Mouse (Mus musculus): Measurements from ENCODE around the gene Mettl7b. TPM values are rescaled to one million over a fixed set of nuclear protein-coding genes. Genes with fewer than 3 reads are reported as not detected.

The Mettl7b gene
- polyA plus RNA-seq, 1 experiment from 2014 or later, result not detected

- Histone ChIP-seq H3K27ac (no peak overlapping the region), H3K4me2 (no peak overlapping the region), H3K36me3 (no peaks in the 10 kb centered on the region), H3K4me1 (no peaks in the 10 kb centered on the region), H3K9ac (no peak overlapping the region), H3K27me3 (no peaks in the 10 kb centered on the region), H3K9me3 (no peaks in the 10 kb centered on the region), H3K4me3 (no peak overlapping the region)
- WGBS, result 66% methylated on average over 3 of the region's 3 CpGs
- no peak for ATAC-seq (ENCODE audit: insufficient number of reproducible peaks, insufficient read depth, low FRiP score, low TSS enrichment, low read depth)
Measured at GRCm38 (mm10) chr10:128976395-128976794, 15.6 kb upstream of the Mettl7b start.

- no peak for ATAC-seq (ENCODE audit: insufficient number of reproducible peaks, insufficient read depth, low FRiP score, low TSS enrichment, low read depth)
- Histone ChIP-seq H3K4me1 (no peaks in the 10 kb centered on the region), H3K4me3 (no peak overlapping the region), H3K9ac (no peak overlapping the region), H3K27ac (no peak overlapping the region), H3K9me3 (no peaks in the 10 kb centered on the region), H3K4me2 (no peak overlapping the region), H3K27me3 (0 out of 2 replicates have a peak, but pooled peaks cover 8% of the 10 kb centered on the region), H3K36me3 (no peaks in the 10 kb centered on the region)
- 74% methylated on average over 4 of the region's 4 CpGs for WGBS
Measured at GRCm38 (mm10) chr10:128972841-128973240, 12.1 kb upstream of the Mettl7b start.

GRCm38 (mm10) chr10:128970740-128971250 is 10.0 kb upstream of the Mettl7b start:
- Histone ChIP-seq H3K36me3 (no peaks in the 10 kb centered on the region), H3K27ac (no peak overlapping the region), H3K9ac (no peak overlapping the region), H3K9me3 (no peaks in the 10 kb centered on the region), H3K4me1 (no peaks in the 10 kb centered on the region), H3K4me2 (no peak overlapping the region), H3K4me3 (no peak overlapping the region), H3K27me3 (0 out of 2 replicates have a peak, but pooled peaks cover 8% of the 10 kb centered on the region)
- 38% methylated on average over 1 of the region's 1 CpGs for WGBS
- no peak for ATAC-seq (ENCODE audit: insufficient number of reproducible peaks, insufficient read depth, low FRiP score, low TSS enrichment, low read depth)

- Histone ChIP-seq H3K27me3 (0 out of 2 replicates have a peak, but pooled peaks cover 8% of the 10 kb centered on the region), H3K4me1 (no peaks in the 10 kb centered on the region), H3K27ac (no peak overlapping the region), H3K4me2 (no peak overlapping the region), H3K9ac (no peak overlapping the region), H3K4me3 (no peak overlapping the region), H3K9me3 (no peaks in the 10 kb centered on the region), H3K36me3 (no peaks in the 10 kb centered on the region)
- WGBS, result 33% methylated on average over 1 of the region's 1 CpGs
- ATAC-seq (ENCODE audit: insufficient number of reproducible peaks, insufficient read depth, low FRiP score, low TSS enrichment, low read depth), result no peak
Measured at GRCm38 (mm10) chr10:128968341-128968749, 7.6 kb upstream of the Mettl7b start.

GRCm38 (mm10) chr10:128965871-128966270 is 5.1 kb upstream of the Mettl7b start:
- Histone ChIP-seq H3K4me3 (no peak overlapping the region), H3K36me3 (no peaks in the 10 kb centered on the region), H3K9ac (no peak overlapping the region), H3K9me3 (no peaks in the 10 kb centered on the region), H3K27me3 (0 out of 2 replicates have a peak, but pooled peaks cover 8% of the 10 kb centered on the region), H3K4me1 (no peaks in the 10 kb centered on the region), H3K4me2 (no peak overlapping the region), H3K27ac (no peak overlapping the region)
- WGBS, result 60% methylated on average over 6 of the region's 6 CpGs
- no peak for ATAC-seq (ENCODE audit: insufficient number of reproducible peaks, insufficient read depth, low FRiP score, low TSS enrichment, low read depth)

GRCm38 (mm10) chr10:128964961-128965360 is 4.2 kb upstream of the Mettl7b start:
- Histone ChIP-seq H3K4me2 (no peak overlapping the region), H3K4me1 (no peaks in the 10 kb centered on the region), H3K27ac (no peak overlapping the region), H3K36me3 (no peaks in the 10 kb centered on the region), H3K9ac (no peak overlapping the region), H3K4me3 (no peak overlapping the region), H3K27me3 (0 out of 2 replicates have a peak, but pooled peaks cover 4% of the 10 kb centered on the region), H3K9me3 (no peaks in the 10 kb centered on the region)
- no peak for ATAC-seq (ENCODE audit: insufficient number of reproducible peaks, insufficient read depth, low FRiP score, low TSS enrichment, low read depth)
- 78% methylated on average over 2 of the region's 2 CpGs for WGBS

GRCm38 (mm10) chr10:128960142-128960541 is 646 bp downstream of the Mettl7b start:
- H3K27me3 ChIP-seq, result peaks cover 3% of the 10 kb centered on the region; the same call in 1 of the 2 replicates
- no peaks in the 10 kb centered on the region for H3K36me3 ChIP-seq
- WGBS, result 73% methylated on average over 4 of the region's 4 CpGs
- no peak overlapping the region for H3K4me3 ChIP-seq
- no peaks in the 10 kb centered on the region for H3K9me3 ChIP-seq
- no peak for ATAC-seq (ENCODE audit: insufficient number of reproducible peaks, insufficient read depth, low FRiP score, low TSS enrichment, low read depth)
- no peak overlapping the region for H3K9ac ChIP-seq
- H3K4me1 ChIP-seq, result no peaks in the 10 kb centered on the region
- H3K4me2 ChIP-seq, result no peak overlapping the region
- H3K27ac ChIP-seq, result no peak overlapping the region

GRCm38 (mm10) chr10:128958340-128958739 is 2.4 kb downstream of the Mettl7b start:
- WGBS, result 80% methylated on average over 10 of the region's 10 CpGs

GRCm38 (mm10) chr10:128950208-128950887 is 10.4 kb downstream of the Mettl7b start:
- Histone ChIP-seq H3K9ac (no peak overlapping the region), H3K27me3 (no peaks in the 10 kb centered on the region), H3K4me2 (no peak overlapping the region), H3K27ac (no peak overlapping the region), H3K4me3 (no peak overlapping the region), H3K36me3 (no peaks in the 10 kb centered on the region), H3K4me1 (no peaks in the 10 kb centered on the region), H3K9me3 (no peaks in the 10 kb centered on the region)
- WGBS, result 69% methylated on average over 16 of the region's 16 CpGs
- ATAC-seq (ENCODE audit: insufficient number of reproducible peaks, insufficient read depth, low FRiP score, low TSS enrichment, low read depth), result no peak

More at GRCm38 (mm10) chr10:128958340-128958739, 2.4 kb downstream of the Mettl7b start:
- Histone ChIP-seq H3K9me3 (no peaks in the 10 kb centered on the region), H3K4me1 (no peaks in the 10 kb centered on the region), H3K4me2 (no peak overlapping the region), H3K9ac (no peak overlapping the region), H3K27ac (no peak overlapping the region), H3K36me3 (no peaks in the 10 kb centered on the region), H3K4me3 (no peak overlapping the region), H3K27me3 (peaks cover 3% of the 10 kb centered on the region; the same call in 1 of the 2 replicates)
- ATAC-seq (ENCODE audit: insufficient number of reproducible peaks, insufficient read depth, low FRiP score, low TSS enrichment, low read depth), result no peak

GRCm38 (mm10) chr10:128947496-128947895 is 13.3 kb downstream of the Mettl7b start:
- no peak overlapping the region for H3K4me3 ChIP-seq

GRCm38 (mm10) chr10:128945675-128946074 is 15.1 kb downstream of the Mettl7b start:
- no peak overlapping the region for H3K9ac ChIP-seq
- ATAC-seq (ENCODE audit: insufficient number of reproducible peaks, insufficient read depth, low FRiP score, low TSS enrichment, low read depth), result no peak
- WGBS, result 18% methylated on average over 3 of the region's 3 CpGs
- H3K4me1 ChIP-seq, result no peaks in the 10 kb centered on the region
- H3K9me3 ChIP-seq, result no peaks in the 10 kb centered on the region
- H3K27me3 ChIP-seq, result no peaks in the 10 kb centered on the region
- H3K27ac ChIP-seq, result no peak overlapping the region
- no peak overlapping the region for H3K4me3 ChIP-seq
- H3K4me2 ChIP-seq, result no peak overlapping the region
- no peaks in the 10 kb centered on the region for H3K36me3 ChIP-seq

More at GRCm38 (mm10) chr10:128947496-128947895, 13.3 kb downstream of the Mettl7b start:
- Histone ChIP-seq H3K36me3 (no peaks in the 10 kb centered on the region), H3K27ac (no peak overlapping the region), H3K4me1 (no peaks in the 10 kb centered on the region), H3K4me2 (no peak overlapping the region), H3K9ac (no peak overlapping the region), H3K9me3 (no peaks in the 10 kb centered on the region), H3K27me3 (no peaks in the 10 kb centered on the region)
- 90% methylated on average over 4 of the region's 4 CpGs for WGBS
- no peak for ATAC-seq (ENCODE audit: insufficient number of reproducible peaks, insufficient read depth, low FRiP score, low TSS enrichment, low read depth)

GRCm38 (mm10) chr10:128940475-128941061 is 20.2 kb downstream of the Mettl7b start:
- Histone ChIP-seq H3K4me2 (no peak overlapping the region), H3K9me3 (no peaks in the 10 kb centered on the region), H3K9ac (no peak overlapping the region), H3K4me3 (no peak overlapping the region), H3K27me3 (peaks cover 20% of the 10 kb centered on the region), H3K27ac (no peak overlapping the region), H3K4me1 (no peaks in the 10 kb centered on the region), H3K36me3 (no peaks in the 10 kb centered on the region)
- ATAC-seq (ENCODE audit: insufficient number of reproducible peaks, insufficient read depth, low FRiP score, low TSS enrichment, low read depth), result no peak
- 79% methylated on average over 10 of the region's 10 CpGs for WGBS

Data from embryonic facial prominence, embryonic 13.5 days (tissue).